Mouse (Mus musculus) liver, adult 2 months (tissue): ENCODE results near the gene Srgap1. TPM values are rescaled to one million over a fixed set of nuclear protein-coding genes. Genes with fewer than 3 reads are reported as not detected.

ENCODE experiments used
- DNase-seq: peaks from one replicate; pipeline ENCODE4 v3.0.0-alpha.2; 2011; ENCODE audit warnings: low read depth, low spot score; ENCODE audit errors: extremely low read depth
- H3K27ac ChIP-seq: fragments of 200-500 bp; replicated peaks from 2 replicates; pipeline ENCODE4 v1.5.1; 2012; ENCODE audit warnings: low read depth, mild to moderate bottlenecking, control low read depth, inconsistent platforms, low read length; ENCODE audit not compliant: insufficient read depth
- H3K27me3 ChIP-seq: fragments of 200-500 bp; 2 replicates; pipeline ENCODE4 v1.6.1; 2012; ENCODE audit warnings: mild to moderate bottlenecking, moderate library complexity, low read length, inconsistent platforms; ENCODE audit not compliant: control insufficient read depth, insufficient read depth
- H3K36me3 ChIP-seq: fragments of 200-500 bp; 2 replicates; pipeline ENCODE4 v1.6.1; 2012; ENCODE audit warnings: low read length, inconsistent platforms; ENCODE audit not compliant: control insufficient read depth, insufficient read depth
- H3K4me1 ChIP-seq: fragments of 200-500 bp; 2 replicates; pipeline ENCODE4 v1.6.1; 2011; ENCODE audit warnings: low read length; ENCODE audit not compliant: control insufficient read depth, insufficient read depth
- H3K4me3 ChIP-seq: fragments of 200-500 bp; 2 replicates; pipeline ENCODE4 v1.5.1; 2011; ENCODE audit warnings: low read depth, mild to moderate bottlenecking, control low read depth, low read length, moderate library complexity; ENCODE audit not compliant: insufficient read depth
- H3K79me2 ChIP-seq: fragments of 200-500 bp; 2 replicates; pipeline ENCODE4 v1.6.1; 2012; ENCODE audit warnings: inconsistent platforms, mild to moderate bottlenecking, low read length, moderate library complexity; ENCODE audit not compliant: control insufficient read depth, insufficient read depth
- H3K9ac ChIP-seq: fragments of 200-500 bp; 2 replicates; pipeline ENCODE4 v1.6.1; 2012; ENCODE audit warnings: low read depth, mild to moderate bottlenecking, control low read depth, inconsistent platforms, low read length
- CTCF ChIP-seq: fragments of 200-500 bp; IDR thresholded peaks from 2 replicates; pipeline ENCODE4 v1.5.1; 2011; ENCODE audit warnings: low read depth, low read length, control low read depth
- POLR2A ChIP-seq: fragments of 200-500 bp; IDR thresholded peaks from 2 replicates; pipeline ENCODE4 v1.6.1; 2011; ENCODE audit warnings: low read length, control low read depth; ENCODE audit not compliant: insufficient read depth; ENCODE audit errors: extremely low read depth
- WGBS: fragments of 180-500 bp; shearing (Covaris S2); methylation state at CpG from one replicate; pipeline ENCODE4 v1.1.7; 2018; 5-methylcytosine and 5-hydroxymethylcytosine counted together
- polyA plus RNA-seq: library from polyadenylated mRNA; depleted of rRNA; stranded (reverse); fragments of >200 nt; gene quantifications from 2 replicates; pipeline ENCODE4 v1.2.3, GENCODE M21; 2012
- total RNA-seq: library from RNA; depleted of rRNA; stranded (reverse); fragments of >200 nt; gene quantifications from 2 replicates; pipeline ENCODE4 v1.2.3, GENCODE M21; 2014

Gene Srgap1
- total and polyA plus RNA-seq, 2 experiments = 0.31 to 0.55 TPM

DNA sequence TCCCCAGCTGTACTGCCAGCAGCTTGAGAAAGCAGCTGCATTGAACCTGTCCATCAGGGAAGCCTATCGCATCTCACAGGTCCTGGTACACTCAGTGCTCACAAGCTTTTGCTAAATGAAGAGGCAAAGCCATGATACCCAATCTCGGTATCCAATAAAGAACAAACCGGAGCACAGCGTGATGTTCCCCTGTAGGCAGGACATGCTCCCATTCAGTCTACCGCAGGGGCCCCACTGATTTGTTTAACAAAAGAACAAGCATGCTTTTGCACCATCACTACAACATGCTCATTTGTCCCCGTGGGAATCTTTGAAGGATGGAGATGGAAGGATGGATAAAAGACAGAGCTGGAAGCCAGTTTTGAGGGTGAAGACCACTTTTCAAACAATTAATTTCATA, 257.0 kb downstream of the Srgap1 start:
- H3K27me3 ChIP-seq = no peaks in the 10 kb centered on the region
- 92% methylated on average over 6 of the region's 6 CpGs for WGBS

DNA sequence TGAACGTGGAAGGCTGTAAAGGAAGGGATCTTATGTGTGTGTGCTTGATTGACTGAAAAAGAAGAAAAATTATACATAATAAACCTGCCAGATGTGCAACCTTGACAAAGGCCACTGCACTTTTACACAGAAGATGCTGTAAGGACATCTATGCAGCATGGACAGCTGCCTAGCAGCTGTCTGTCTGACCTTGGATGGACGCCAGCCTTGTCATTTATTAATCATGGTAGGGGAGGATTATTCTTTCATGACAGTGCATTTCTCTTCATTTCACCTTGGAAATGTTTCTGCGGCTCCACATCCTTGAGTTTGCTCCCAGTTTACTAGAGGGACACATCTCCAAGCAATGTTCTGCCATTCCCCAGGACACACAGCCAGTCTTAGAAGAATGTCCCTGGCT, 258.6 kb downstream of the Srgap1 start:
- H3K9ac ChIP-seq = no peak overlapping the region
- no peak overlapping the region for H3K27ac ChIP-seq
- DNase-seq = peak; percentile 44
- H3K4me3 ChIP-seq = no peak overlapping the region
- TF ChIP-seq POLR2A (no peak), CTCF (no peak)
- WGBS = 52% methylated on average over 3 of the region's 3 CpGs
- no peaks in the 10 kb centered on the region for H3K36me3 ChIP-seq
- no peaks in the 10 kb centered on the region; the same call in 1 of the 2 replicates for H3K4me1 ChIP-seq
- no peaks in the 10 kb centered on the region for H3K27me3 ChIP-seq
- H3K79me2 ChIP-seq = no peaks in the 10 kb centered on the region

More for the DNA sequence above, 257.0 kb downstream of the Srgap1 start:
- Histone ChIP-seq H3K4me1 (no peaks in the 10 kb centered on the region; the same call in 1 of the 2 replicates), H3K27ac (no peak overlapping the region), H3K36me3 (no peaks in the 10 kb centered on the region), H3K9ac (no peak overlapping the region), H3K79me2 (no peaks in the 10 kb centered on the region), H3K4me3 (no peak overlapping the region)
- no peak for TF ChIP-seq CTCF
- no peak for TF ChIP-seq POLR2A
- DNase-seq = no peak

DNA sequence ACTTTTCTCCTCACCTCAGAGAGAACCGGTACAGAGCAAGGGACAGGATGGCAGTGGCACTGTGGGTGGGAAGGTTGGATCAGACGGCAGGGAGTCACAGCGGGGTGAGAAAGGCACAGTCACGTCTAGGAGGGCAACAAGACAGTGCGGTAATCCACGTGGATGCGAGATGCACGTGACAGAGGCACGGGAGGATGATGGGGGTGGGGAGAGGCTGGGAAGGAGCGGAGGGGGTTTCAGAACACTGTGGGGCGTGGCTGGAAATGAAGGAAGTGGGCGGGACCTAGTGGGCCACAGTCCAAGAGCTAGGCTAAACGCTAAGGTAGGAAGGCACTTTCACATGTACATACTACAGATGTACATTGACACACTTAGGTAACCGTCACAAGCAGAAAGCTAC, 266.0 kb downstream of the Srgap1 start:
- H3K27ac ChIP-seq = no peak overlapping the region
- H3K4me1 ChIP-seq = no peaks in the 10 kb centered on the region
- no peak overlapping the region for H3K4me3 ChIP-seq
- no peaks in the 10 kb centered on the region for H3K27me3 ChIP-seq
- WGBS = 62% methylated on average over 14 of the region's 14 CpGs
- H3K79me2 ChIP-seq = no peaks in the 10 kb centered on the region
- no peaks in the 10 kb centered on the region for H3K36me3 ChIP-seq
- no peak for DNase-seq
- no peak overlapping the region for H3K9ac ChIP-seq
- TF ChIP-seq CTCF (no peak), POLR2A (no peak)

DNA sequence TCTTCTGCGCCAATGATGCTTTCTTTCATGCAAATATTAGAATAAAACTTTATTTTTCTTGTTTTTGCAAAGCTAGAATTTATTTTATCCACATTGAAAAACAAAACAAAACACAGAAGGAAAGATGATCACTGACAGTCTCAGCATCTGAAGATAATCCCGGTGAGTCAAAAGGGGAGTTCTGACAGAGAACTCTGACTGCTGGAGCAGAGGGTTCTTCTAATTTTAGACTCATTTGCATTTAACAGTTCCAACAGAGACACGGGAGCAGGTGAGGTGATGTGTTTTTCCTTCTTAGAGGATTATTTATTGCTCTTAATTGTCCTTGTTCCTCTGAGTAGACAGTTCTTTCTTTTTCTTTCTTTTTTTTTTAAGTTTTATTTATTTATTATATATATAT, 271.1 kb downstream of the Srgap1 start:
- Histone ChIP-seq H3K4me1 (no peaks in the 10 kb centered on the region), H3K9ac (no peak overlapping the region), H3K79me2 (no peaks in the 10 kb centered on the region), H3K4me3 (no peak overlapping the region), H3K36me3 (no peaks in the 10 kb centered on the region), H3K27ac (no peak overlapping the region), H3K27me3 (no peaks in the 10 kb centered on the region)
- TF ChIP-seq POLR2A (no peak), CTCF (no peak)
- WGBS = 80% methylated on average over 3 of the region's 3 CpGs
- no peak for DNase-seq

DNA sequence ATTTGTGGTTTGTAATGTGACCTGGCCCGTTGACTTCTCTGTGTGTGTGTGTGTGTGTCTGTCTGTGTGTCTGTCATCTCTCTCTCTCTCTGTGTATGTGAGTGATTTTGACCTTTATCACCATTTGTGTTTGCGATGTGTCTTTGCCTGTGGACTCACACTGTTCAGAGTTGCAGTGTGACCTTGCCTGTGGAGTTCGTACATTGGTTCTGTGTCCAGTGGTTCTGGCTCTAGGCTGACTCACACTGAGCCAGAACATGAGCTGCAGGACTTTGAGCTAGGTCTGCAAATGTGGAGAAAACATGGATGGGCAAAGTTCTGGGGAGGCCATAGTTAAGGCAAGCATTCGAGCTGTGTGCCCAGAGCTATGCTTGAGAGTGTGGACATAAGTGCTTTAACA, 273.3 kb downstream of the Srgap1 start:
- Histone ChIP-seq H3K36me3 (no peaks in the 10 kb centered on the region), H3K79me2 (no peaks in the 10 kb centered on the region), H3K27me3 (no peaks in the 10 kb centered on the region), H3K4me3 (no peak overlapping the region), H3K4me1 (no peaks in the 10 kb centered on the region), H3K9ac (no peak overlapping the region), H3K27ac (no peak overlapping the region)
- 15% methylated on average over 4 of the region's 4 CpGs for WGBS
- peak; percentile 95 for DNase-seq
- TF ChIP-seq CTCF (no peak), POLR2A (no peak)

DNA sequence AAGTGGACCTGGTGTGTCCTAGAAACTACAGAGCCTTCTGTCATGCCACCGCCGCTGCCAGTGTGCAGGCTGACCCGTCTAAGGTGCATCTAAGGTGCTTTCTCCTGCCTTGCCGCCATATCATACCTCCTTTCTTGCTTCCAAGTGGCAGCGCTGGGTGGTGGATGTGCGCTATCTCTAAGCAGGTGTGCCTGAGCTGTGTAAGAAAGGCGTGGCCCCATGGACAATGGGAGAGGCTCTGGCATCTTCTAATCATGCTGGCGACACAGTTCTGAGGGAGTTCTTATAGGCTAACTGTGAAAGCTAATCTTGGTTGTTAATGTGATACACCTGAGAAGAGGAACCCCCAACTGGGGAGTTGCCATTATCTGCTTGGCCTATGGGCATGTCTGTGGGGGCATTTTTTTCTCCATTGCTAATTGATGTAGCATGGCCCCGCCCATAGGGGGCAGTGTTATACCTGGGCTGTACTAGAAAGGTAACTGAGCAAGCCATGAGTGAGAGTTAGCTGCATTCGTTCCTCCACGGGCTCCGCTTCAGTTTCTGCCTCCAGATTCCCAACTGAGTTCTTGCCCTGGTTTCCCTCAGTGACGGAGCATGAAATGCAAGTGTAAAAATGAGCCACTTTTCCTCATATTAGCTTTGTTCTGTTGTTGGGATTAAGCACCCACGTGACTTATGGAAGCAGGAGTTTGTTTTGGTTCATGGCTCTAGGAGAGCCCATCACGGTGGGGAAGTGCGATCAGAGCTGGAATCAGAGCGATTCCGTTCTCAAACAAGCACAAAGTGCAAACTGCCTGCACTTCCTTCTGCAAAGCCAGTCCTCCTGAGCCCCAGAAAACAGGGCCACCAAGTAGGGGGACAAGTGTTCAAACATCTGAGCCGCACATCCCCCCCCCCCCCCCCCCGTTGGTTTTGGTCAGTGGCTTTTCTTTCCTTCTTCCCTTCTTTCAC, 276.2 kb downstream of the Srgap1 start:
- Histone ChIP-seq H3K27me3 (no peaks in the 10 kb centered on the region), H3K27ac (no peak overlapping the region), H3K79me2 (no peaks in the 10 kb centered on the region), H3K4me1 (no peaks in the 10 kb centered on the region), H3K36me3 (no peaks in the 10 kb centered on the region), H3K9ac (no peak overlapping the region), H3K4me3 (no peak overlapping the region; the same call in 1 of the 2 replicates)
- TF ChIP-seq CTCF = peak; percentile 59
- TF ChIP-seq POLR2A = no peak
- peak; percentile 50 for DNase-seq
- WGBS = 55% methylated on average over 20 of the region's 20 CpGs
